Mouse (Mus musculus) kidney, adult 2 months (tissue): ENCODE measurements around the gene Cdh18.

ENCODE experiments used
- CTCF ChIP-seq: fragments of 200-500 bp; conservative IDR thresholded peaks from 2 replicates; pipeline ENCODE4 v1.5.1; 2011; ENCODE audit warnings: low read depth, mild to moderate bottlenecking, control low read depth, low read length, moderate library complexity, mixed read lengths; ENCODE audit not compliant: insufficient read depth, insufficient read length
- POLR2A ChIP-seq: fragments of 200-500 bp; IDR thresholded peaks from one replicate; pipeline ENCODE4 v1.6.1; 2011; ENCODE audit warnings: low read depth, low read length, control low read depth

DNA sequence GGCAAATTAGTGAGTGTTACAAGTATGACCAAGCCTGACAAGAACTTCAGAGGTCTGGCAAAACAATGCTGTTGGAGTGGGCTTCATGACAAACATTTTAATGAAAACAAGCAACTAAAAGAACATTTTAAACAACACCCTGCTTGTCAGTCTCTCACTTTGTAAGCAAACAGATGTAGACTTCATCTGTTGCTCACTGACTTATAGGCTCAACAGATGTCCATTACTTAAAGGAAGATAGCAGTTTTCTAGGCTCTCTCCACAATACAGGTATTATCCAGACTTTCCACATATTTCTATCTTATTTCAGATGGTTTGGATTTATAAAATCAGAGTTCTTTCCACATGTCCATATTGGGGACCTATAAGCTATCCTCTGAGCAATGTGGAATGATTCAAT lies 308.9 kb downstream of the Cdh18 start:
- TF ChIP-seq CTCF (no peak), POLR2A (no peak)
